Mouse (Mus musculus) thymus, postnatal 4 days (tissue): ENCODE measurements at regions not wholly inside any gene's neighbourhood (a gene's known extent, or its start where the extent isn't known, plus 50 kb on each side); places are given as distances from the start of the nearest gene placed in this dataset.
"Not testable (repeated sequence)": the region's sequence is repeated elsewhere in the genome, so short reads cannot be mapped to it uniquely, and the experiment has no call there.

Source experiments
- DNase-seq: peaks from one replicate; pipeline ENCODE4 v3.0.0; 2021

GRCm38 (mm10) chr5:74823719-74824118 lies 121.0 kb upstream of the Lnx1 start:
- no peak for DNase-seq

- no peak for DNase-seq
These were observed 119.3 kb upstream of the Lnx1 start for GRCm38 (mm10) chr5:74821969-74822368.

DNA sequence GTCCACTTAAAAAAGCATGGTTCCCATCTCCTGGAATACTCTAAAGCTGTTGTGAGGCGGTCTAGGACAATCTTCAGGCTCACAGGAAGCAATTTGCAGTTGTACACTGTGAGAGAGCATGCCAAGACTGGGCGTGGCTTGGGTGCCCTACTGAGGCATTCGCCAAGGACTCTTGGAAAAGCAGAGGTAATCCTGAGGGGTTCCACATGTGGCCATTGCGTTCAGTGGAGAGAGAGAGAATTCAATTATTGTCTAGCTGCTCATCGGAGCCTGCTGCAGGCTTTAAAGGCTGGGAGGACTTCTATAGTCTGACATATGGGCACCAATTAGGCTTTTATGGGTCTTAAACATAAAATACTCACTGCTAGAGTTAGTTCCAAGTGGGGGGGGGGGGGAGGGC lies 113.8 kb upstream of the Lnx1 start:
- no peak for DNase-seq

- DNase-seq, result no peak
These were observed 110.7 kb upstream of the Lnx1 start for GRCm38 (mm10) chr5:74813396-74813795.

DNA sequence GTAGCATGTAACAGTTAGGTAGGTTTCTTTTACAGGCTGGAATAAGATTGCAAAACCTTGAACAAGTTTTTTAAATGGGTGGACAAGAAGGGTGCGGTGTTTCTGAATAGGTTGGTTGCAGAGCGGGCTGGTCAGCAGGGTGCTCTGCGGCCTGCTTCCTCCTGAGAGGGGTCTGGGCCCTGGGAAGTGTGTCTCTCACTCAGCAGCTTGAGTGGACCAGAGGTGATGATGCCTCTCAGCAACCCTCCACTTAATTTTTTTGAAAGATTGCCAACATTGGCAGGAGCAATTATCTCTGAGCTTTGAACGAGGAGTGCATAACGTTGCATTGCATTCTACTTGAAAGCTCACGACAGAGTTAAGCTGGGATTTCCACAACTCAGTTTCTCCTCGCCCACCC lies 108.3 kb upstream of the Lnx1 start:
- no peak for DNase-seq

- DNase-seq, result no peak
These were observed 105.0 kb upstream of the Lnx1 start for GRCm38 (mm10) chr5:74807581-74808221.

- DNase-seq, result peak; percentile 27
These were observed 99.2 kb upstream of the Lnx1 start for GRCm38 (mm10) chr5:74801946-74802345.

DNA sequence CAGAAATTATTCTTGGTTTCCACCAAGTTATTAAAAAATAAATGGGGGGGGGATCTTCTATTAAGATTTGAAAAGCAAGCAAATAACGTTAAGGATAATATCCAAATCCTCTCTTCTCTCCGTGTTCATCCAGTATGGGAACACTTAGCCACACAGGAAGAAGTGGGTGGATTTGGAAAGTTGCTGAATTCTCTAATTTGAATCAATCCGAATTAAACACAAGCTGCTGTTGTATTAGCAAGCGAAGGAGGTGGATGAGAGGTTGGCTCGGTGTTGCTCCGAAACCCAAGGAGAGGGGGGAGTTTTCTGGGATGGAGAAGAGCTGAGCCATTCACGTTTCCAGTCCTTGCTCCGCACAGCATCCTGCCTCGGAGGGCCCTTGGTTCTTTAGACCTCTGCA lies 97.6 kb upstream of the Lnx1 start:
- no peak for DNase-seq

- peak; percentile 69 for DNase-seq
These were observed 93.8 kb upstream of the Lnx1 start for GRCm38 (mm10) chr5:74796421-74797067.

- DNase-seq, result no peak
These were observed 92.0 kb upstream of the Lnx1 start for GRCm38 (mm10) chr5:74794726-74795125.

GRCm38 (mm10) chr5:74793431-74793830 lies 90.7 kb upstream of the Lnx1 start:
- DNase-seq, result no peak

DNA sequence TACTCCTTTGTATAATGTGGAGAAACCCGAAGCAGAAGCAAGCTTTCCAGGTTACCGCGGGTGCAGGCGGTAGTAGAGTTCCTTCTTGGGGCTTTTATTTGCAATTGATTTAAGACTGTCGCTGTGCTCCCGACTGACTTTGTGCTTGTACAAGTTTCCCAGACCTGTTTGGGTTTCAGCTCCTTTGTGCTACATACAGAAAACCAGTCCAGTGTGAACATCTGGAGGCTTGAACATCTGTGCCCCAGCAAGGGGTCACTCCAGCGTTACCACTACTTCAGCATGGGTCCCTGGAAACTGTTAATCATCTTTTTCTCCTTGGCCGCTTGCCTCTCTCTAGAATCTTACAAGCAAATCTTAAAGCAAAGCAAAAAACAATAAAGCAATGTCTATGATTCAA lies 90.2 kb upstream of the Lnx1 start:
- no peak for DNase-seq

DNA sequence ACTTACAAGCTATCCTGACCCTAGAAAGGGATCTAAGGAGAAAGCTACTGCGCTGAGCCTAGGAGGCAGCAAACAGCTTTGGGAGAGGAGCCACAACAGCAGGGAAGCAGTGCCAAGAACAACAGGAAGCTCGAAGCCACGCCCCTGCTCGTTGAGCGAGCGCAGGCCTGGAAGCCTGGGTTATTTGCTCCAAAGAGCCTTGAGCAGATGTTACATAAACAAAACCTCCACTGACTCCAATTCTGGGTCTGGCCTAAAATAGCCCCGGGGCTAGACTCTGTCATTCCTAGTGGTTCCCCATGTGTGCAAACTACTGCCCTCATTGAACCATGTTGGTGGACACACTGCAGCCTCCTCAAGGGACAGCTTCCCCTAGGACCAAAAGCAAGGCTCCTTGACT lies 89.6 kb upstream of the Lnx1 start:
- DNase-seq, result peak; percentile 50

- not testable (repeated sequence) for DNase-seq
These were observed 87.8 kb upstream of the Lnx1 start for GRCm38 (mm10) chr5:74790501-74790900.

DNA sequence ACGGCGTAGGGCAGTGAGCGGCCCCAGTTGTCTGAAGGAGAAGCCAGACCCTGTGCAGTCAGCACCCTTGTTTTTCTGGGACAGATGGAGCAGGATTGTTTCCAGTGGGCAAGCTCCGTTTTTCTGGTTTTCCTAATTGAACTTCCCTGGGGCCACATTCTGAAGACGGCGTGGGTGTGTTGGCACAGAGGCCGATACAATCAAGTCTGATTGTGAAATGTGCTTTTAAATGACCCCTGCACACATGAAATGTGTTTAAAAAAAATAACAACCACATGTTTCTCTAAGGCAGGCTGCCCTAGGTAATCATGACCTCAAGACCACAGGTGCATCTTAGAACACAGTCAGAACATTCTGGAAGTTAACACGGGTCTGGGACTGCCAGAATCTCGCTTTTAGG lies 81.2 kb upstream of the Lnx1 start:
- no peak for DNase-seq

GRCm38 (mm10) chr5:74778076-74778465 lies 75.4 kb upstream of the Lnx1 start:
- no peak for DNase-seq

- DNase-seq, result no peak
These were observed 74.8 kb upstream of the Lnx1 start for GRCm38 (mm10) chr5:74777381-74778075.

DNA sequence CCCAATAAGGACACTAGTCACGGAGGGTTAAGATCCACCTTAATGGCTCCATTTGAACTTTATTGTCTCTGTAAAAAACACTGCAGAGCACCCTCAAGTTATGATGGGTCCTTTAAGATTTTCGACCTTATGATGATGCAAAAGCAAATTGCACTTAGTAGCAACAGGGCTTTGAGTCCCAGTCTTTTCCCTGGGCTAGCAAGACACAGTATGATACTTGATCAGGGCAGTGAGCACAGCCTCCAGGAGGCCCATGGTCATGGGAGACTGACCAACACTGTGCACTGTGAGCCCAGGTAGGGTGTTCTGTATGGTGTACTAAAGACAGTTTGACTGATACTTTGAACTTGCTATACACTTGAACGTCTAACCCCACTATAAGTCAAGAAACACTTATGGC lies 73.4 kb upstream of the Lnx1 start:
- no peak for DNase-seq

GRCm38 (mm10) chr5:74775596-74775995 lies 72.9 kb upstream of the Lnx1 start:
- no peak for DNase-seq

DNA sequence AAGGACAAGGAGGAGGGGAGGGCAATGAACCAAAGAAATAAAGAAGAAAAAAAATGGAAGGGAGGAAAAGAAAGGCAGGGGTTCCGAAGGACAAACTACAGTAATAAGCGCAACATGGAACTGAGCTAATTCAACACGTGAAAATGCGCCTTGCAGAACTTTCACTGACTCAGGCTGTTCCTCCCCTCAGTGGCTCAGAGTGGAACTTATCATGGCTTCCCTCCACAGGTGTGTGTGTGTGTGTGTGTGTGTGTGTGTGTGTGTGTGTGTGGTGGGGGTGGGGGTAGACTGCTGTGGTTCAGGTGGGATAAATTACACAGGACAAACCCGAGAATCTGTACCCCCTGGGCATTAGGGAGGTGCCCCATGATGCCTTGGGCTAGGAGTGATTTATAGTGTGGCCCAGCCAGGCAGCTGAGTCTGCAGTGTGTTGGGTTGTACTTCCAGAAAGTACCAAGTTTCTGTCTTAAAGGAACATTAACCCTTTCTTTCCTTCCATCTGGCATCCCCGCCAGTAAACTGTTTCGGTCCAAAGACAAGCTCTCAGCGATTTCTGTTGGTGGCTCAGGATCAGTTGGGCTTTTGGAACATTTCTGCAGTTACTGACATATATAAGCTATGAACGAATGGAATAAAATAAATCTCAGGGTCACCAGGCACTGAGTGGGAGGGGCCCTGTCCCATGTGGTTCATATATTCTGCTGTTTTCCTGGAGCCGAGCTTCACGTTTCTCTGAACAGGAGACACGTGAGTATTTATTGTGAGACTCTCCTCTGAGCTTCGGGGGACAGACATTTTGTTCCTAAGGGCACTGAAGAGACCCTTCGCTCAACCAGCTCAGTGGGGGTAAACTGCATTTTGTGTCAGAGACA lies 71.1 kb upstream of the Lnx1 start:
- DNase-seq, result no peak

DNA sequence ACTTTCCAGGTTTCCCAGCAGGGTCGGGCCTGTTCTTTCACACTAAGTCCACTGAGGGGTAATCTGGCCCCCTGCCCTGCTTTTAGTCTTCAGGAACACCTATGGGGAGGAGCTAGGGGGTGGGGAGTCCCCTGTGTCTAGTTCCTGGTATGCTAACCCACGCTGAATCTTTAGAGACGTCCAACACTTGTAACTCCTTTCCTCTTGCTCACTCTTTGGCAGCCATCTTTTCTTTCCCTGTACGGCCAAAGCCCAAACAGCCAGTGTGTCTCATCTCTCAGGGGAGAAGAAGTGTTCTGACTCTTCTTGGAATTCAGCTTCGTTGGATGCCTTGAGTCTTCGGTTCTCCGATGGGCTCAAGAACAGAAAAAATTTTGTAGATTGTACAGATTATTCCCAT lies 68.4 kb upstream of the Lnx1 start:
- no peak for DNase-seq

DNA sequence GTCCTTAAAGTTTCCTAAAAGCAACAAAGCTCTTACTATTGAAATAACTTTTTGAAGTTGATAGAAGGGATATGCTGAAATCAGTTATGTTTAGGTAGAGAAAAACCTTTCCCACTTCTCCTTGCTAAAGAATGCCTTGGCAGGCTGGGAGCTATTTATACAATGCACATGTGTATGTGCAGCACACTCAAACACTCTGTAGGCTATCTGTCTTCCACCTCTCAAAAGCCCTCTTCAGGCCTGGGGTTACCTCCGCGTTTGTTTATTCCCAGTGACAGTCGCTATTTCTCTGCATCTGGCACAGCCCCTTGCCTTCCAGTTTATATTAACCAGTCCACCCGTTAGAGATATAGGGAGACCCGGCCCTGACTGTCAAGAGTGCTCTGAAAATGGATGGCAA lies 66.3 kb upstream of the Lnx1 start:
- DNase-seq, result no peak

DNA sequence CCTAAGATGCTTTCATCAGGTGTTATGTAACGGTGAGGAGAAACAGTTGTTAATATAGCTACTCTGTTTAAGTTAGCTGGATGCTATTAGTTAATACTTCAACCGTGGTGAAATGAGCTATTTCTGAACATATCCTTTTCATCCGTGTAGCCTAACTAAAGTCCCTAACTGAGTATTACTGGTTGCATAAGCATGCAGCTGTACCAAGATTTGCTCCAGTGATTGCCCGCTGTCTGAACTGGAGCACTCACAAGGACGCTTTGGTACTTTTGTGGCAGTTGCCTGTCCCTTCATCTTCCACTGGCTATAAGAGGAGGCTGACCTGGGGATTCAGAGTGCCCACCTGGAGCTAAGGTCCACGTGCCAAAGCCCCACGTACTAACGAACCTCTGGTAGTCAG lies 65.3 kb upstream of the Lnx1 start:
- DNase-seq, result no peak
